Mouse (Mus musculus) monocyte, adult 5-6 weeks (primary cell): ENCODE measurements around the gene H2al1h. TPM values are rescaled to one million over a fixed set of nuclear protein-coding genes. Genes with fewer than 3 reads are reported as not detected.

Experiments used
- ATAC-seq: fragments of 153-309, 156-312 bp; replicated peaks from 2 replicates; pipeline ENCODE4 v1.8.0; 2017; ENCODE audit warnings: mild to moderate bottlenecking; ENCODE audit not compliant: low TSS enrichment, insufficient number of reproducible peaks, severe bottlenecking, poor library complexity, low FRiP score
- total RNA-seq: library from RNA; stranded (forward); fragments of 200-1000, 200-491, 200-594 nt; gene quantifications from 3 replicates; pipeline ENCODE4 v1.2.3, GENCODE M21; 2017

The H2al1h gene
- total RNA-seq, 1 experiment from 2014 or later, result not detected

DNA sequence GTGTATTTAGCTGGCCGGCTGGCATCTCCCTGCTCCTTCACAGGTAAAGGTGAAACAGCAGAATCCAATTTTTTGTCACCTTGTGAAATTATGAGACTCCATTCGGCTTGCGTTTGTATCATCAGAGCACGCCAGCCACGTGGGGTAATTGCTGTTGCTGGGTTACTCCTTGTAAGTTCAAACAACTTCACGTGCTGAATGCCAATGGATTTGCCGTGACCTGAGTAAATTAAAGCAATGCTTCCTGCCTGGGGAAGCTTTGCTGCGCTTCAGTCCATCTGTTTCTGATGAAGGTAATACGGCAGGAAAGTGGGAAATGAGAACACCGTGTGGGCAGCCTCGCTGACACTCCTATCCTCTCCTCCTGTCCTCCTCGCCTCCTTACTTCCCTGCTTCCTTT, 43.9 kb downstream of the H2al1h start:
- ATAC-seq, result no peak

Other genes with a start within 250 kb of the H2al1h start
- not detected in 3 replicates for gene H2al1a, start 22.2 kb upstream of the H2al1h start, total RNA-seq
- not detected in 3 replicates for gene H2al1b, start 19.1 kb upstream of the H2al1h start, total RNA-seq
- gene H2al1c, start 15.8 kb upstream of the H2al1h start, total RNA-seq, result not detected in 3 replicates
- gene H2al1d, start 12.7 kb upstream of the H2al1h start, total RNA-seq, result not detected in 3 replicates
- not detected in 3 replicates for gene H2al1e, start 9.6 kb upstream of the H2al1h start, total RNA-seq
- not detected in 3 replicates for gene H2al1f, start 6.3 kb upstream of the H2al1h start, total RNA-seq
- not detected in 3 replicates for gene H2al1g, start 3.2 kb upstream of the H2al1h start, total RNA-seq
- gene H2al1i, start 3.2 kb downstream of the H2al1h start, total RNA-seq, result not detected in 3 replicates
- not detected in 3 replicates for gene H2al1j, start 6.3 kb downstream of the H2al1h start, total RNA-seq